Mouse (Mus musculus) layer of hippocampus, adult 2 months (tissue): ENCODE measurements around the gene Lrmda. TPM values are rescaled to one million over a fixed set of nuclear protein-coding genes. Genes with fewer than 3 reads are reported as not detected.

ENCODE experiments used
- DNase-seq, 2 experiments: peaks; one replicate each; pipeline ENCODE4 v3.0.0; 2022; ENCODE audit warnings: low spot score in 2 of 2
- H3K27ac ChIP-seq: fragments of 200-600 bp; 2 replicates; pipeline ENCODE4 v1.8.1; 2022
- H3K4me3 ChIP-seq: fragments of 200-600 bp; 2 replicates; pipeline ENCODE4 v1.8.1; 2022; ENCODE audit warnings: mild to moderate bottlenecking
- CTCF ChIP-seq: fragments of 200-600 bp; conservative IDR thresholded peaks from 2 replicates; pipeline ENCODE4 v1.8.1; 2022; ENCODE audit warnings: antibody characterized with exemption, mild to moderate bottlenecking, moderate library complexity
- total RNA-seq, 2 experiments: library from RNA; stranded (reverse); gene quantifications; 2 replicates each; pipeline ENCODE4 v1.2.3; 2021

The Lrmda gene
- total RNA-seq, 2 experiments from 2014 or later: 0.87 to 1.5 TPM

GRCm38 (mm10) chr14:22807726-22808594 is 788.4 kb downstream of the Lrmda start:
- Histone ChIP-seq H3K4me3 (peak overlapping the region; percentile 49), H3K27ac (peak overlapping the region; percentile 25; the same call in 1 of the 2 replicates)
- TF ChIP-seq CTCF: peak; percentile 91
- peak; percentile 50 to 63 for DNase-seq

GRCm38 (mm10) chr14:22808595-22809166 is 789.2 kb downstream of the Lrmda start:
- no peak for DNase-seq
- Histone ChIP-seq H3K4me3 (no peak overlapping the region), H3K27ac (no peak overlapping the region)
- no peak for TF ChIP-seq CTCF

- DNase-seq: no peak
- no peak for TF ChIP-seq CTCF
- Histone ChIP-seq H3K27ac (no peak overlapping the region), H3K4me3 (no peak overlapping the region)
These were observed 789.7 kb downstream of the Lrmda start for GRCm38 (mm10) chr14:22809229-22809628.

GRCm38 (mm10) chr14:22810531-22810930 is 791.0 kb downstream of the Lrmda start:
- no peak for DNase-seq
- no peak overlapping the region for H3K27ac ChIP-seq

GRCm38 (mm10) chr14:22812824-22813223 is 793.3 kb downstream of the Lrmda start:
- H3K27ac ChIP-seq: no peak overlapping the region
- H3K4me3 ChIP-seq: no peak overlapping the region
- no peak for TF ChIP-seq CTCF
- no peak for DNase-seq

More at GRCm38 (mm10) chr14:22810531-22810930, 791.0 kb downstream of the Lrmda start:
- no peak for TF ChIP-seq CTCF
- no peak overlapping the region for H3K4me3 ChIP-seq

GRCm38 (mm10) chr14:22813389-22813788 is 793.9 kb downstream of the Lrmda start:
- no peak overlapping the region for H3K27ac ChIP-seq
- TF ChIP-seq CTCF: no peak
- DNase-seq: no peak
- no peak overlapping the region for H3K4me3 ChIP-seq

- no peak for TF ChIP-seq CTCF
- DNase-seq: no peak
- no peak overlapping the region for H3K4me3 ChIP-seq
- no peak overlapping the region for H3K27ac ChIP-seq
These were observed 795.4 kb downstream of the Lrmda start for GRCm38 (mm10) chr14:22814811-22815345.

- no peak for DNase-seq
- TF ChIP-seq CTCF: peak; percentile 65
- Histone ChIP-seq H3K27ac (no peak overlapping the region), H3K4me3 (no peak overlapping the region)
These were observed 798.1 kb downstream of the Lrmda start for GRCm38 (mm10) chr14:22817346-22818201.

- no peak overlapping the region for H3K27ac ChIP-seq
- H3K4me3 ChIP-seq: no peak overlapping the region
- DNase-seq: no peak
- TF ChIP-seq CTCF: no peak
These were observed 798.7 kb downstream of the Lrmda start for GRCm38 (mm10) chr14:22818202-22818530.

GRCm38 (mm10) chr14:22822942-22823341 is 803.4 kb downstream of the Lrmda start:
- H3K4me3 ChIP-seq: no peak overlapping the region
- no peak overlapping the region for H3K27ac ChIP-seq
- DNase-seq: no peak
- TF ChIP-seq CTCF: no peak

- no peak for TF ChIP-seq CTCF
- H3K27ac ChIP-seq: no peak overlapping the region
- DNase-seq: no peak
- no peak overlapping the region for H3K4me3 ChIP-seq
These were observed 807.3 kb downstream of the Lrmda start for GRCm38 (mm10) chr14:22826825-22827224.

GRCm38 (mm10) chr14:22837058-22837457 is 817.5 kb downstream of the Lrmda start:
- no peak for DNase-seq
- TF ChIP-seq CTCF: no peak
- Histone ChIP-seq H3K27ac (no peak overlapping the region), H3K4me3 (no peak overlapping the region)

GRCm38 (mm10) chr14:22841136-22841535 is 821.6 kb downstream of the Lrmda start:
- no peak for DNase-seq
- H3K4me3 ChIP-seq: no peak overlapping the region
- TF ChIP-seq CTCF: no peak
- no peak overlapping the region for H3K27ac ChIP-seq
